Mouse (Mus musculus) fat pad, adult 2 months (tissue): ENCODE results near the gene Gm14139.
"Not testable (repeated sequence)": the region's sequence is repeated elsewhere in the genome, so short reads cannot be mapped to it uniquely, and the experiment has no call there.

Experiments used
- DNase-seq: peaks from one replicate; pipeline ENCODE4 v3.0.0-alpha.2; 2011; ENCODE audit warnings: low read depth, low spot score; ENCODE audit errors: extremely low read depth

The Gm14139 gene

DNA sequence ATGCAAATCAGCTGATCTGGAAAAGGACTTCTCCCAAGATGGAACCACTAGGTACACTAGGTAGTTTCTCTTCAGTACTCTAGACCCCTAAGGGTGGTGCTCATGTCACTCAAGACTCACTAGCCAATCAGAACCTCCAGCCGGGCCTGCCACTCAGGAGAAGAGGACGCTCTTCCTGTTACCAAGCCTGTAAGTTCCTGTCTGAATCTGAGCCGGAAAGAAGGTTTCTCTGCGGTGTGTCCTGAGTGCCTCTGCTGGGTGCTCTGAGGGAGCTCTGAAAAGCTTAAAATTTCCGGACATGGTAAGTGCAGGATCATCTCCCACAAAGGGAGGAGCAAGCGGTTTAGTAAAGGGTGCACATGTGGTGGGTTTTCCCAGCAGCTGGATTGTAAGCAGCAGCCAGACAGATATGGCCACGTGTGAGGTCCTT is at the start of gene Gm14139:
Gm14139 (plus strand) TSS at position 186 of the 430 bp plus-strand sequence.
- not testable (repeated sequence) for DNase-seq

DNA sequence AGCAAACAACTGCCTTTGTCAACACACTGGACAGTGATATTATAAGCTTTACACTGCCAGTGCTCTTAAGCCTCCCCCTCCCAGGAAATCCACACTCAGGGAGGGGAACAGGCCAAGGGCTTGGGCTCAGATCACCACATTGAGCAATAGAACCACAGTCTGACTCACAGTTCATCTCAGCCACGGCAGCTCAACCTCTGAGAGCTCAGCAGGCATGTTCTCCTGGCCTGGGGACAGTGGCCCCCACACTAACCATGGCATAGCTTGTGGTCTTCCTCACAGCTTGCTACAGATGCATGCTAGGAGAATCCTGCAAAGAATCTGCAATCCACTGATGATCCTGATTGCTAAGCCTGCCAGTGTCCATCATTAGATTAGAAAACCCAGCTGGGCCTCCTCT is 49.6 kb upstream of the Gm14139 start:
- DNase-seq = not testable (repeated sequence)

DNA sequence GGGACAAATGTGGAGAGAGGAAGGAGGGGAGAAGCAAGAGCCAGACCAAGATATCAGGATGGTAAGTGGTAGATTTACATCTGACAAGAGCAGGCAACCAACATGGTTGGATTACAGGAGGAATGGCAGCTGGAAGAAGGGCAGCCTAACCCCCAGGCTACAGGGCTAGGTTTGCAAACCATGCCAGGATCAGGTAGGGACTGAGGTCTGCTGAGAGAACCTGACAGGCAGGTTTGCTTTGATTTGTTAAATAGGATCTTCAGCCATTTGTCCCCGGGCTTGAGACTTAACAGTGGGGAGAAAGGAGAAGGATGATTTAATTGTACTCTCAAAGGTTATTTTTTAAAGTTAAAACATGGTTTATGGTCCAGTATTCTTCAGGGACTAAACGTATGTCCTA is 48.8 kb upstream of the Gm14139 start:
- DNase-seq = peak; percentile 94

DNA sequence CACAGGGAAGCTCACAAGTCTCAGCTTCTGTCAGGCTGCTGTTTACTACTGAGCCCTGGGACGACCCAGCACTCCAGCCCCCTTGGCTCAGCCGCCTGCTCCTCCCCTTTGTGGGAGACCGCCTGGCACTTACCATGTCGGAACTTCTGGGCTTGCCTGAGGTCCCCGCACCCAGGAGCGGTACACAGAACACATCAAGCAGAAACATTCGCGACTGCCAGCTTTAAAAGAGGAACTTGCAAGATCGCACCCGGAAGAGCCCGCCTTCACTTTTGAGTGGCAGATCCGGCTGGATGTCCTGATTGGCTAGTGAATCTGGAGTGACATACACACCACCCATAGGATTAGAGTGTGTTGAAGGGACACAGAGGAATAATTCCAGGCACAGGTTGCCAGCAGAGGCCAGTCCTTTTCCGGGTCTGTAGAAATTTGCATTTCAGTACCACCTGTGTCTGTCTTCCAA is 45.1 kb upstream of the Gm14139 start, which contains the start of gene Zfp120:
Zfp120 (minus strand) TSS at position 274 of the 463 bp plus-strand sequence.
- DNase-seq = peak; percentile 82

DNA sequence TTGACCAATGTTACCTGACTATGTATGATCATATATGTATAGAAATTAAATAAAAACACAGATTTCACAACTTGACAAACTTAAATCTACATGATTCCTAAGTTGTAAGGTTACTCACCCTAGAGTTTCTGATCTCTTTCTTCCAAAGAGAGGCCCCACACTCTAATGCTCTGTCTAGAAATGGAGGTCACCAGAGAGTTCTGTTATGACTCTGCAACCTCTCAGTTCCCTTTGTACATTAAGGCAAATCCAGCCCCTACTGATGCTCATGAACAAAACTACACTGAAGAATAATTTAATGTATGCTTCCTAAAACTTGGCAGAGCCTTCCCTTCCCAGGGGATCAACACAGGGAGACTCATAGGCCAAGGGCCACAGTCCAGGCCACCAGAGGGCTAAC is 14.9 kb upstream of the Gm14139 start:
- DNase-seq = no peak

DNA sequence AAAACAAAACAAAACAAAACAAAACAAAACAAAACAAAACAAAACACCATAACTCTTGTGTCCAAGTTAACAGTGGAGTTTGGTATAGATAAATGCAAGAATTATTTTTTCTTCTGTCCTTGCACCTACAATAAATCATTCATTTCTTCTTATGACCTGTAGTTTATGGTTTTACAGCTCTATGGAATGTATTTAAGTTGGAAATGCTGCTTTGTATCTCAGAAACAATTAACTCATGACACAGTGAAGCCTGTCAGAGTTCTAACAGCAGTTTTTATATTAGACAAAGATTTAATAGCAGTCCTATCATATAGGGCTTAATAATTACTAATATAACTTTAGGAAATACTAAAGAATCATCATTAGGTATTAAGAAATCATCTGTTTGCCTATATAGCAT is 7.7 kb upstream of the Gm14139 start:
- no peak for DNase-seq

DNA sequence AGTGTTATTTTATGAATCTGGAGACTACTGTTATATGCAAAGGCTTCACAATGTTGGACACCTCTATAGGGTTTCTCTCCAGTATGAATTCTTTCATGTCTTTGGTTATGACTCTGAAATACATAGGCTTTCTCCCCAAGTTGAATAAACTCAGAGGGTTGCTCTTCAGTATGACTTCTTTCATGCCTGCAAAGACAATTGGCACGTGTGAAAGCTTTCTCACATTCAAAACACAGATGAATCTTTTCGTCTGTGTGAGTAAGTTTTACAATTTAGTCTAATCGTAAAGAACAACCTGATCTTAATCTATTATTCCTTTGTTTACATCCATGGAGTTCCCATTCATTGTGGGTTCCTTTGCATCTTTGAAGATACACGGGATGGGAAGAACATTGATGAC is 2.0 kb upstream of the Gm14139 start, which contains the start of gene Gm10770:
Gm10770 (minus strand) TSS at position 101 of the 400 bp plus-strand sequence.
- DNase-seq = not testable (repeated sequence)

DNA sequence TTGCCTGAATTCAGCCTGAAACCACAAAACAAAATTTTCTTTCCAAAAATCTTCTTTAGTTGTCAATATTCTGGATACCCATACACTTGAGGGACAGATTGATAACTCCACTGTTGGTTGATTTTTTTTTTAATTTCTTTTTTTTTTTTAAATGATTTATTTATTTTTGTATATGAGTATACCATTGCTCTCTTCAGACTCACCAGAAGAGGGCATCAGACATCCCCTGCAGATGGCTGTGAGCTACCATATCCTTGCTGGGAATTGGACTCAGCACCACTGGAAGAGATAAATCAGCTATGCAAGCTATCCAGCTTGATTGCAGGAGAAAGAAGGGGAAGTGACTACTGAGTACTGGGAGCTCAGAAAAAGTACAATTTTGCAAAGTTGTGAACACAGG is 509 bp upstream of the Gm14139 start:
- not testable (repeated sequence) for DNase-seq

DNA sequence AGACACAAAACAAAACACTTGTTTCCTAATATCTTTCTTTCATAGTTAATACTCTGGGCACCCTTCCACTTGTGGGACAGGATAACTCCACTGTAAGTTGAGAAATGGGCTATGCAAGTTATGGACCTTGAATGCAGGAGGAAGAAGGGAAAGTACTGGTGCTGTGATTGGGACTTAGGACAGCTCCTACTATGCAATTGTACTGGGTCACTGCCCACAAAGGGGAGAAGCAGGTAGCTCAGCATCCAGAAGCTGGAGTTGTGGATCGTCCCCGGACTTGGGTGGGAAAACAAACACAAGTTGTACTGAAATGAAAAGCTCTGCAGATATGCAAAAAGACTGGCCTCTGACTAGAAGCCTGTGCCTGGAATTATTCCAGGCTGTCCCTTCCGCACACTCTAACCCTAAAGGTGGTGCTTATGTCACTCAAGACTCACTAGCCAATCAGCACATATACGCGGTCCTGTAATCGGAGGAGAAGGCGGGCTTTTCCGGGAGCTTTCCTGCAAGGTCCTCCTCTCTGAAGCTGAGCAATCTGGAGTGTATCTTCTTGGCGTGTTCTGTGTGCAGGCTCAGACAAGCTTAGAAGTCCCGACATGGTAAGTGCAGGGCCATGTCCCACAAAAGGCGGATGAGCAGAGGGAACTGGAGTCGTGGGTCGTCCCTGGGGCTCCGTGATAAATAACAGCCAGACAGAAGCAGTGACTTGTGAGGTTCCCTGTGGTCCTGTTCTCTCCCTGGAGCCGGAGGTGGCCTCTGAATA is 36.2 kb downstream of the Gm14139 start, which contains the start of gene Zfp937:
Zfp937 (plus strand) TSS at position 474 of the 763 bp plus-strand sequence.
- peak; percentile 5 for DNase-seq

DNA sequence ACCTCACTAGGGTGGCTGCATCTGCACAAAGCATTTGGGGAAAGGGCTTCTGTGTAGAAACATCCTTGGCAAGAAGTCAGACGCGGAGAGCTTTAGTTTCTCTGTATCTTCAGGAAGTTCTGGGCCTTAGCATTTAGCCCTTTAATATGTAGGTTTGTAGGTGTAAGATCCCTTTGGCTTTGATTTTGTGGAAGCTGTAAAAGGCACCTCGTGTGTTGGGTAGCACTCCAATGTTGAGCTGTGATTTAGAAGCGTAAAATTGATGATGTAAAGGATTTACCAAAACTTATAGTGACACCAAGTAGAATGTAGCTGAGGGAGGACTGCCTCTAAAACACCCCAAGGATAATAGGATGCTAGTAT is 36.8 kb downstream of the Gm14139 start:
- DNase-seq = not testable (repeated sequence)

DNA sequence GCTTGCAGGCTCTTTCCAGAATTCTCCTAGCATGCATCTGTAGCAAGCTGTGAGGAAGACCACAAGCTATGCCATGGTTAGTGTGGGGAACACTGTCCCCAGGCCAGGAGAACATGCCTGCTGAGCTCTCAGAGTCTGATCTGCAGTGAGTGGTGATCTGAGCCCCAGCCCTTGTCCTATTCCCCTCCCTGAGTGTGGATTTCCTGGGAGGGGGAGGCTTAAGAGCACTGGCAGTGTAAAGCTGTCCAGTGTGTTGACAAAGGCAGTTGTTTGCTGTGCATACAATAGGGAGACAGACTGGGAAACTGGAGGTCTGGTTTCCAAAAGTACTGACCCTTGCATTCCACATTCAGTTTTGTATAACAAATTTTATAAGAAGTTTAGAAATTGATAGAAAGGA is 41.7 kb downstream of the Gm14139 start:
- not testable (repeated sequence) for DNase-seq
